Mouse (Mus musculus) neutrophil, adult 5-6 weeks (primary cell): ENCODE measurements around the gene Iqsec1. TPM values are rescaled to one million over a fixed set of nuclear protein-coding genes. Genes with fewer than 3 reads are reported as not detected.

Experiments used
- ATAC-seq: fragments of 151-379, 151-347 bp; 2 replicates; pipeline ENCODE4 v1.8.0; 2017; ENCODE audit warnings: mild to moderate bottlenecking, moderate TSS enrichment; ENCODE audit not compliant: insufficient number of reproducible peaks, poor library complexity, low FRiP score, severe bottlenecking; ENCODE audit errors: extremely low read depth
- total RNA-seq: library from RNA; stranded (forward); fragments of 200-1000 nt; gene quantifications from 2 replicates; pipeline ENCODE4 v1.2.3, GENCODE M21; 2017

The Iqsec1 gene
- total RNA-seq, 1 experiment from 2014 or later = 167 TPM

GRCm38 (mm10) chr6:90623456-90623836 is 365.0 kb downstream of the Iqsec1 start:
- ATAC-seq = no peak

- ATAC-seq = no peak
Observed at GRCm38 (mm10) chr6:90622758-90623455, 365.6 kb downstream of the Iqsec1 start.

DNA sequence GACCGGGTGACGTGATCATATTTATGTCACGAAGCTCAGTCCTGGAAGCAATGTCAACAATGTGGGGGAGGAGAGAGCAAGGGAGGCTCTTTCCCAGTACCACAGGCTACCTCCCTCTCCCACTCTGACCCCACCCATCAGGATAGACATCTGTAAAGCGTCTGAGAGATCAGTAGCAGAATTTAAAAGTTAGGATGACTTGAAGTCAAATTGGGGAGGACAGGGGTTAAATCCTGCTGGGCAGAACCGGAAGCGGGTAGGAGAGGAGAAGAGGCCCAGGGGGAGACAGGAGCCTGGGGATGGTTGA is 366.9 kb downstream of the Iqsec1 start:
- ATAC-seq = no peak

DNA sequence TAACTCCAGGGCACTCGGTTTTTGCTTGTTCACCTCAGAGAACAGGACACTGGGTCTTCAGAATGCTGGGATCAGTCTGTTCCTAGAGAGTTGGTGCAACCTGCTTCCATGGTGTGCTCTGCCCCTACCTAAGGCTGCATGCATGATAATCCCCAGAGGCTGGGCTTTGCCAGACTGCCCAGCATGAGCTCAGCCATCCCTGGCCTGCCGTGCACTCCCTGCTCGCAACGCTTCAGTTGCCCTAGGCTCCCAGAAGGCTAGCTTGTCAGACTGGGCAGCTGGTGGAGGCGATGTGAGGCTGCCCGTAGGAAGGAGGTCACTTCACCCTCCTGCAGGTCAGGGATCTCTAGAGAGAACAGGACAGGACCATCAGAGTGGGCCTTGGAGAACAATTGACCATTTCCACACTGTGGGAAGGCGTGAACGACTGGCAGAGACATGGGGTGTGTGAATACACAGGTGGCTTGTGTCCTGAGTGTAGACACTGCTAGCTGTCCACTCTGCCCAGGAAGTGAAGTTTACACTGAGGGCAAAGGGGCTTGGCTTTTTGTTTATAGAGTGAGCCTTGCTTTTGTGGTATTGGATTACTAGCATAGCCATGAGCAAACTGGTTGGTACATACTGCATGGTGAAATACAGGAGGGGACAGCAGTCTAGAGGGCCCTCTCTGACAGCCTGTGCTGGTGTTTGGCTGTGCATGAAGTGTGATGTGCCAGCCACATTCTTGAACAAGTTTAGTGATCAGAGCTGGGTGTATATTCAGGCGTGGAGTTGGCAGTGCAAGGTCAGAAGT is 367.5 kb downstream of the Iqsec1 start:
- no peak for ATAC-seq

- no peak for ATAC-seq
Observed at GRCm38 (mm10) chr6:90619936-90620335, 368.5 kb downstream of the Iqsec1 start.

GRCm38 (mm10) chr6:90618821-90619636 is 369.5 kb downstream of the Iqsec1 start:
- ATAC-seq = no peak; the same call in 1 of the 2 replicates

GRCm38 (mm10) chr6:90618274-90618673 is 370.2 kb downstream of the Iqsec1 start:
- no peak for ATAC-seq

GRCm38 (mm10) chr6:90616481-90616880 is 372.0 kb downstream of the Iqsec1 start:
- no peak for ATAC-seq

GRCm38 (mm10) chr6:90615991-90616390 is 372.5 kb downstream of the Iqsec1 start:
- ATAC-seq = no peak

DNA sequence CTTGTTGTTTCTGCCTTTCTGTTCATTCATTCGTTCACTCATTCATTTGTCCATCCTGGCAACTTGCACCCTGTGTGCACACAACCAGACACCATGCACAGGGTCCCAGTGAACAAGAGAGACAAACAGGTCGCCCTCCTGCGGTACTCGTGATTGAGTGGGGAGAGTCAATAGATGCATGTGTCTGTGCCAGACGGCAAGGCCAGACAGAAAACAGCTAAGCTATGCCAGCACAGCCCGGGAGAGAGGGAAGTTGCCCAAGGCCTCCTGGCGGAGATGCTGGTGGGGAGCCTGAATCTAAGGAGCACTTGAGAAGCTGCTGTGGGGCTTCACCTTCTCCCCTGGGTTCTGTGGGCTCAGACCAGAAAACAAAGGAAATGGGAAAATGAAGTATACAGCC is 373.1 kb downstream of the Iqsec1 start:
- no peak for ATAC-seq

- no peak for ATAC-seq
Observed at GRCm38 (mm10) chr6:90613277-90613676, 375.2 kb downstream of the Iqsec1 start.

DNA sequence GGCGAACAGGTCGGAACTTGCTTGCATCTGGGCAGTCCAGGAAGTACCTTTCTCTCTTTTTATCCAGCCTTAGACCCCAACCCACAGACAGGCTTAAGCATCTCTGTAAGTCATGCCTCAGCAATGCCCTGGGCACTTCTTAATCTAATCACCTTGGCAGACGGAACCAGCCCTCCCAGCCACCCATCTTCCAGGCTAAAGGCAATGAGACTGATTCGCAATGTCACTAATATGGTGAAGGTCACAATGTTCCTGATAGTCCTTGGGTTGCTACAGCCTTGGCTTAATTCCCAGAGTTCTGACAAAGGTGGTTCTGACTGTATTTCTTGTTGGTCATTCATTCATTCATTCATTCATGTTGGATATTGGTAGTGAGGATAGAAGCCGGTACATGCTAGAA is 378.2 kb downstream of the Iqsec1 start:
- no peak for ATAC-seq

GRCm38 (mm10) chr6:90608186-90608585 is 380.3 kb downstream of the Iqsec1 start:
- no peak for ATAC-seq

DNA sequence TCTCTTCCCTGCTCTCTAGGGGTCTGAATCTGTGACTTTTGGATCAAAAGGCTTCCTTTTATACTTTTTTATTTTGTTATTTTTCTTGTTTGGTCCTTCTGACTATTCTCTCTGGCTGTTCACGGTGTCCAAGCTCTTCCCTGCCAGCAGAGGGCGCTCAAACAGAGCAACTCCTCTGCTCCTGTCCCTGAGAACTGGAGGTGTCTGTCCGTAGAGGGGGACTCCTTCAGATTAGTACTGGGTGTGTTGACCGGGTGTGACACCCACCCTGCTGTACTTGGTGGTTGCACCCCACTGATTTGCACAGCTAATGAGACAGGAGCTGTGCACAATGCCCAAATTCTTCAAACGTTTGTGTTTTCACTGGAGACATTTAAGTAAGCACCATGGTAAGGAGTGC is 381.3 kb downstream of the Iqsec1 start:
- ATAC-seq = peak; percentile 45; the same call in 1 of the 2 replicates

GRCm38 (mm10) chr6:90606538-90606937 is 381.9 kb downstream of the Iqsec1 start:
- ATAC-seq = peak; percentile 53; the same call in 1 of the 2 replicates

Other genes with a start within 250 kb of the Iqsec1 start
- 102 and 107 TPM in 2 replicates for gene Nup210, start 128.1 kb upstream of the Iqsec1 start, total RNA-seq
- gene Hdac11, start 168.0 kb upstream of the Iqsec1 start, total RNA-seq = 1.7 and 3.3 TPM in 2 replicates
- gene Fbln2, start 223.8 kb upstream of the Iqsec1 start, total RNA-seq = not detected in 2 replicates